Mouse (Mus musculus) ES-CJ7 (cell line): ENCODE measurements at regions not wholly inside any gene's neighbourhood (a gene's known extent, or its start where the extent isn't known, plus 50 kb on each side); places are given as distances from the start of the nearest gene placed in this dataset.

Experiments
- DNase-seq: peaks from one replicate; pipeline ENCODE4 v3.0.0; 2011; ENCODE audit warnings: low read depth, low spot score

- no peak for DNase-seq
Observed at GRCm38 (mm10) chr9:120233011-120233410, 68.3 kb upstream of the Myrip start.

GRCm38 (mm10) chr9:120235054-120235453 is 66.3 kb upstream of the Myrip start:
- peak; percentile 54 for DNase-seq

- DNase-seq = peak; percentile 64
Observed at GRCm38 (mm10) chr9:120245444-120245843, 55.9 kb upstream of the Myrip start.

GRCm38 (mm10) chr9:120248728-120249127 is 52.6 kb upstream of the Myrip start:
- no peak for DNase-seq
